Mouse (Mus musculus) bone marrow, adult 2 months (tissue): Measurements from ENCODE around the gene Ppp4r4.

ENCODE experiments used
- CTCF ChIP-seq: fragments of 200-500 bp; IDR thresholded peaks from 2 replicates; pipeline ENCODE4 v1.5.1; 2011; ENCODE audit warnings: low read length, control low read depth; ENCODE audit not compliant: control insufficient read depth, insufficient read depth
- POLR2A ChIP-seq: fragments of 200-500 bp; IDR thresholded peaks from 2 replicates; pipeline ENCODE4 v1.6.1; 2011; ENCODE audit warnings: low read depth, mild to moderate bottlenecking, control low read depth, low read length, borderline replicate concordance; ENCODE audit not compliant: control insufficient read depth

- TF ChIP-seq CTCF: no peak
- TF ChIP-seq POLR2A: no peak
Measured at GRCm38 (mm10) chr12:103616860-103617261, 84.8 kb downstream of the Ppp4r4 start.
